Mouse (Mus musculus): Measurements from ENCODE around the gene Grin3a. TPM values are rescaled to one million over a fixed set of nuclear protein-coding genes. Genes with fewer than 3 reads are reported as not detected.
"Not testable (repeated sequence)": the region's sequence is repeated elsewhere in the genome, so short reads cannot be mapped to it uniquely, and the experiment has no call there.

Gene Grin3a
- total RNA-seq, 2 experiments from 2014 or later = not detected

GRCm38 (mm10) chr4:49688594-49689288 is 156.8 kb downstream of the Grin3a start:
- ATAC-seq (replicated peaks; ENCODE audit: poor library complexity, severe bottlenecking) = peak; percentile 90

- no peak for ATAC-seq (replicated peaks; ENCODE audit: poor library complexity, severe bottlenecking)
Observed at GRCm38 (mm10) chr4:49681812-49682211, 163.7 kb downstream of the Grin3a start, which contains the start of gene Ppp3r2. Gene Ppp3r2 (minus strand): TSS chr4:49682024.

GRCm38 (mm10) chr4:49680171-49680875 is 165.2 kb downstream of the Grin3a start:
- ATAC-seq (replicated peaks; ENCODE audit: poor library complexity, severe bottlenecking) = no peak

- peak; percentile 99 for ATAC-seq (replicated peaks; ENCODE audit: poor library complexity, severe bottlenecking)
Observed at GRCm38 (mm10) chr4:49676790-49677189, 168.8 kb downstream of the Grin3a start.

- ATAC-seq (replicated peaks; ENCODE audit: poor library complexity, severe bottlenecking) = peak; percentile 47; the same call in 1 of the 2 replicates
Observed at GRCm38 (mm10) chr4:49676071-49676470, 169.5 kb downstream of the Grin3a start.

GRCm38 (mm10) chr4:49664850-49665249 is 180.7 kb downstream of the Grin3a start:
- ATAC-seq (replicated peaks; ENCODE audit: poor library complexity, severe bottlenecking) = no peak

GRCm38 (mm10) chr4:49662231-49662630 is 183.3 kb downstream of the Grin3a start:
- no peak for ATAC-seq (replicated peaks; ENCODE audit: poor library complexity, severe bottlenecking)

- no peak for ATAC-seq (replicated peaks; ENCODE audit: poor library complexity, severe bottlenecking)
Observed at GRCm38 (mm10) chr4:49661664-49662063, 183.9 kb downstream of the Grin3a start.

- no peak for ATAC-seq (replicated peaks; ENCODE audit: poor library complexity, severe bottlenecking)
Observed at GRCm38 (mm10) chr4:49659421-49659820, 186.1 kb downstream of the Grin3a start.

- ATAC-seq (replicated peaks; ENCODE audit: poor library complexity, severe bottlenecking) = no peak
Observed at GRCm38 (mm10) chr4:49639913-49640312, 205.6 kb downstream of the Grin3a start.

GRCm38 (mm10) chr4:49637821-49638220 is 207.7 kb downstream of the Grin3a start:
- ATAC-seq (replicated peaks; ENCODE audit: poor library complexity, severe bottlenecking) = no peak

- ATAC-seq (replicated peaks; ENCODE audit: poor library complexity, severe bottlenecking) = no peak
Observed at GRCm38 (mm10) chr4:49632139-49632481, 213.4 kb downstream of the Grin3a start.

- peak; percentile 94 for ATAC-seq (replicated peaks; ENCODE audit: poor library complexity, severe bottlenecking)
Observed at GRCm38 (mm10) chr4:49631319-49632138, 214.0 kb downstream of the Grin3a start, which contains the start of gene Rnf20. Gene Rnf20 (plus strand): TSS chr4:49632006.

GRCm38 (mm10) chr4:49628941-49629340 is 216.6 kb downstream of the Grin3a start:
- no peak for ATAC-seq (replicated peaks; ENCODE audit: poor library complexity, severe bottlenecking)

- peak; percentile 67 for ATAC-seq (replicated peaks; ENCODE audit: poor library complexity, severe bottlenecking)
Observed at GRCm38 (mm10) chr4:49626973-49627372, 218.6 kb downstream of the Grin3a start.

GRCm38 (mm10) chr4:49624969-49625368 is 220.6 kb downstream of the Grin3a start:
- not testable (repeated sequence) for ATAC-seq (replicated peaks; ENCODE audit: poor library complexity, severe bottlenecking)

- ATAC-seq (replicated peaks; ENCODE audit: poor library complexity, severe bottlenecking) = no peak
Observed at GRCm38 (mm10) chr4:49623916-49624315, 221.6 kb downstream of the Grin3a start.

- no peak for ATAC-seq (replicated peaks; ENCODE audit: poor library complexity, severe bottlenecking)
Observed at GRCm38 (mm10) chr4:49622272-49622671, 223.3 kb downstream of the Grin3a start.

- peak; percentile 95 for ATAC-seq (replicated peaks; ENCODE audit: poor library complexity, severe bottlenecking)
Observed at GRCm38 (mm10) chr4:49619861-49620260, 225.7 kb downstream of the Grin3a start.

- ATAC-seq (replicated peaks; ENCODE audit: poor library complexity, severe bottlenecking) = peak; percentile 85
Observed at GRCm38 (mm10) chr4:49616924-49617323, 228.6 kb downstream of the Grin3a start.
